Mouse (Mus musculus) liver, postnatal 0 days (tissue): ENCODE results near the gene Agap1.

ENCODE experiments used
- CTCF ChIP-seq: sonication (generic); IDR thresholded peaks from 2 replicates; pipeline ENCODE4 v1.5.1; 2016; ENCODE audit warnings: antibody characterized with exemption, low read depth
- EP300 ChIP-seq: IDR thresholded peaks from 2 replicates; pipeline ENCODE4 v1.6.1; 2016; ENCODE audit warnings: antibody characterized with exemption, low read depth, mild to moderate bottlenecking

GRCm38 (mm10) chr1:89929721-89930505, 475.3 kb downstream of the Agap1 start:
- TF ChIP-seq CTCF (no peak), EP300 (no peak)
